Mouse (Mus musculus) heart, postnatal 0 days (tissue): Measurements from ENCODE around the gene Ppp4r4.

Experiments used
- CTCF ChIP-seq: IDR thresholded peaks from 2 replicates; pipeline ENCODE4 v1.5.1; 2016; ENCODE audit warnings: antibody characterized with exemption, control low read depth, low read depth
- EP300 ChIP-seq: IDR thresholded peaks from 2 replicates; pipeline ENCODE4 v1.6.1; 2016; ENCODE audit warnings: antibody characterized with exemption, low read depth

DNA sequence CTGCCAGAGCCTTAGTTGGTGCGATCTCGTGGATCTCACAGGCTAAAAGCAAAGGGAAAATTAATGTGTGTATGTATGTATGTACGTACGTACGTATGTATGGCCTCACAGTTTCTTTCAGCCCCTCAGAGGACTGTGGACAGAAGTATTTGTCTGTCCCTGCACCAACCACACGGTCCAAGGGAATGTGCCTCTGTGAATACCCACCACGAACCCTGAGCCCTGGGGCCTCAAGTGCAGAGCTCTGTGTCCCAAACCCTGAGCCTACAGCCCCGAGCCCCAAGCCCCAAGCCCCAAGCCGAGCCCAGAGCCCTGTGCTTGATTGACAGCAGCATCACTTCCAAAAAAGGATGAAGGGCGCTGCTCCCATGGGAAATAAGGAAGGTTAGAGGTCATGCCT lies 125.9 kb downstream of the Ppp4r4 start:
- TF ChIP-seq CTCF (no peak), EP300 (no peak)
